Mouse (Mus musculus) regulatory T cell (primary cell): ENCODE data around the gene Eva1a.

Experiments
- in situ Hi-C: fragments of 300-600 bp; cut with MboI, MseI; formaldehyde crosslinking; loops from one replicate; pipeline ENCODE4 v1.15.1; 2025; ENCODE audit warnings: high pct_unique_total_duplicates

Gene Eva1a

DNA sequence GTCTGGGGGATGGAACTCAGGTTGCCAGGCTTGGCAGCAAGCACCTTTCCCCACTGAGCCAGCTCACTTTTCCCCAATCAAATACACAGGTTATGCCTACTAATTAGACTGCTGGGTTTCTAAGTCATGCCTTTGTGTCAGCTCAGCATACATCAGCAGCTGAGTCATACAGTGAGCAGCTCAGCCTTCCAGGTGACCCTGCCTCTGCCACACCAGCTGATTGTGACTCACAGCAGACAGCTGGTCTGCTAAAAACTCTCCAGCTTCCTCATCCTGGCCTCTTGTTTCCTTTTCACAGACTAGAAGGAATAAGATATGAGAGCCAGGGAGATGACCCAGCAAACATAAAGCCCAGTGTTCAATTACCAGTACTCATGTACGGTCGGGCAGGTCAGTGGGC lies 84.3 kb downstream of the Eva1a start:
- in situ Hi-C loops = loop anchor here (10.0 kb wide), 1 partner anchor 140 kb away; no protein-coding TSS in a partner anchor

DNA sequence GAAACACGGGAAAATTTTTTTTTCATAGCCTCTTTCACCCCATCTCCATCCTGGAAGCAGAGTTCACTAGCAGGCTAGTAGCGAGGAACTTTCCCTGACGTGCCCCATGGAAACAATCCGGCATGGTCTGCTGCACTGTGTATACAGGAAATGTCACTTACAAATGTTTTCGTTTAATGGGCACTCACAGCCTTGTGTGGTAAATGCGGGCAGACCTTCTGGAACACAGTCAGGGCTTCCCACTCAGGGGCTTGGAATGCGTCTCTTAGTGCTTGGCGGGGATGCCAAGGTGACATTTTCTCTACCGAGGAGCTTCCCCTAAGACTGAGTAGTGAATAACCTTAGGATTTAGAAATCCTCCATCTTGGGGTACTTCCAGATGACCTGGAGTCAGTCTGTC lies 87.0 kb downstream of the Eva1a start:
- in situ Hi-C loops = loop anchor here (10.0 kb wide), 1 partner anchor 143 kb away; no protein-coding TSS in a partner anchor

DNA sequence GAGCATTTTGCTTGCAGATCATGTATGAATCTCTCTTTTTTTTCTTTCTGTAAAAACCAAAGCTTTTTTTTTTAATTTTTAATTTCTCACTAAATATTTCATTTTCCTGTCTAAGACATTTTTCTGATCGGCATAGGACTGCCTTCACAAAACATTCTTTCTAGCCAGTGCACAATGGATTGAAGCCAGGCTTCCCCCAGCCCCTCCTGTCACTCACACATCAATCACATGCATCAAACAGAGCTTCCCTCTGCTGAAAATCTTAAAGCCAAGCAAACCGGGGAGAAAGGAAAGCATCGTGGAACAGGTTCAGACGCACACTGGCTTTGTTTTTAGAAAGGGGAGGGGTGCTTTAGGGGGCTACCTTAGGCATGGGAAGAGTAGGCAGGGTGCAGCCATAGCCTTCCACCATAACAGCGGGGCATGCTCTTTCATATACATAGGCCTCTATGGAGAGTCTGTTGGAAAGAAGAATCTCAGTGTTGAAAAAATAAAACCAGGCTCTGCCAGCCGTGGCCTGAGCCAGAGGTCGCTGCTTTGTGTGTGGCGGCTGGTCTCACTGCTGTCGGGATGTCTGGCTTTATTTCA lies 88.9 kb downstream of the Eva1a start:
- in situ Hi-C loops = loop anchor here (10.0 kb wide), 1 partner anchor 145 kb away; no protein-coding TSS in a partner anchor

DNA sequence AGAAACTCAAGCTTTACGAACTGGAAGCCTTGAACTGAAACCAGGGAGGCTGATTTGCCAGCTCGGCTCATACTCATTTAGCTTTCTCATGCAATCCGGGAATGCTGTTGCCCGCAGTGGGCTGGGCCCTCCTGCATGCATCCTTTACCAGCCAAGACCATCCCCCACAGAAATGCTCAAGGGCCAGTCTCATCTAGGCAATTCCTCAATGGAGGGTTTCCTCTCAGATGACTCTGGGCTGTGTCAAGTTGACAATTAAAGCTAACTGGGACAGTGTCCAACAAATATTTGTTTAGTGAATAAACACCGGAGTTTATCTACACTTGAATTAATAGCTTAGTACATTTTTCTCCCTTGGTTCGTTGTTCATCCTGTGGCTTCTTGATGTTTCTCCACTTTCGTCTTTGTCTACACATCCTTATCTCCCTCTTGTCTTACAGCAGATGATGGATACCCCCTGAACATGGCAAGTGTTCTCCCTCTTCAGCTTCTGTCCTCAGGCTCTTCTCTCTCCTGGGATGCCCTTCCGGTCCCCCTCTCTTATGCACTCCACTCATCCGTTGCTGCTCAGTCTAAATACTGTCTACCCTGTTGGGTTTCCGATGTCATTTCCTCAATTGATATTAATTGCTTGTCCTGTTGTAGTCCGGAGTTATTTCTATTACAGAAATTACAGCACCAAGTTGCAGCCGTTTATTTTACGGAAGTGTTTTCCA lies 92.2 kb downstream of the Eva1a start:
- in situ Hi-C loops = no loop called here

DNA sequence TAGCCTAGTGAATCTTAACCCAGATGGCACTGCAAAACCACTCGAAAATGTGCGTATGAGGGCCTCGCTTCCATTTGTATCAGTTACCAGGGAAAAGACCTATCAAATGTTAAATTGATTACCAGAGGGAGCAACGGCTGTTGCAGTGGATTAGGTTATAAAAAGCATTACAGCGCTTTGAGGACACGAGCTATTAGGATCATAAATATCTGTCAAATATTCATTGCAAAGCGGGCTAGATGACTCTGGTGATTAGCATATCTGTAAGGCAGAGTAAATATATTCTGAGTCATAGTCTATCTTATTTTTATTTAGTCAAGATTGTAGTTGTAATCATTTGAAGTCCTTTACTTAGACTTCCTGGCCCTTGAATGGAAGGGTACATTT lies 92.7 kb downstream of the Eva1a start:
- in situ Hi-C loops = no loop called here

DNA sequence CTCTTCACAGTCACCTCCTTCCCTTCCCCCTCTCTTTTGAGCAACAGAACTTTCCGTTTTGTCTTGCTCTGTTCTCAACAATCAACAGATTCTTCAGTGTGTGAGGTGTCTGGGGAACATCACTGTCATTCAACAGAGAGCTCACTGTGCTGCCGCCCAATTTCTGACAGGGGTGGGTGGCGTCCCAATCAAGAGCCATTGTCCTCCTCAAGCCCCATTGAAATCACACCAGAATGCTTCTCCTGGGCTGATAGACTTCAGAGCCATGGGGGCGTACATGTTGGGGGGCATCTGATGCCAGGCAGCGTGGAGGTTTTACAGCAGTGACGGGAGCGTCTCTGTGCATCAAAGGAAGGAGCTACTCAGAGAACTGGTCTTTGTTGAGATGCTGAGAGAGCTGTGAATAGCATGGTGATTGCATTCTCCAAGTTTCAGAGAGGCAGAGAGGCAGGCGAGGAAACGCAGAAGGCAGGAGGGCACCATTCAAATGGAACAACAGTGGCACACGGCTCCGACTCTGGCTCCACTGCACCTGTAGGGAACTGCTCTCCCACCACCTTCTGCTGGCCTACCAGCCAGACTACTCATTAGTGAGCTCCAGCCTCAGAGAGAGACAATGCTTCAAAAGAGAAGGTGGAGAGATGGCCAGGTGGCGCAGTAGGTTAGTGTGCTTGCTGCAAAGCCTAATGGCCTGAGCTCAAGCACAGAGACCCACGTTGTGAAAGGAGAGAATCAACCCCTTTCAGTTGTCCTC lies 95.3 kb downstream of the Eva1a start:
- in situ Hi-C loops = no loop called here
